Mouse (Mus musculus): ENCODE measurements around the gene Ptpn23. TPM values are rescaled to one million over a fixed set of nuclear protein-coding genes. Genes with fewer than 3 reads are reported as not detected.
"Not testable (repeated sequence)": the region's sequence is repeated elsewhere in the genome, so short reads cannot be mapped to it uniquely, and the experiment has no call there.

Ptpn23 gene
- total RNA-seq, 2 experiments from 2014 or later = 48.5 to 65.7 TPM

DNA sequence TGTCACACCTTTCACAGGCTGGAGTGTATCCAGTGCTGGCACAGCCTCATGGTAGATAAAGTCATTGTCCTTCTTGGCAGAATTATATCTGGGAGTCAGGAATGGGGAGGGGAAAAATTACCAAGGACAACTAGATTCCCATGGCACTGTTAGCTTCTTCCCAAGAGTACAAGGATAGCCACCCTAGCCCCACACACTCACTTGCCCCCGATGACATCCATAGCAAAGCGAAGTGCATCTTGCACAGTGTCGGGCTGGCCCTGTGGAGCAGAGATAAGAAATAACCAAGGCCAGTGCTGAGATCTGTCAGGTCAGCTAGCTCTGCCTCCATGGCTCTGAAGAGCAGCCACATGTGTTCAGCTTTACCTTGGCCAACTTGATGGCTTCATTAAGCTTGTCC, 17.2 kb downstream of the Ptpn23 start:
- DNase-seq (ENCODE audit: low spot score in 2 of 2) = no peak
- intact Hi-C loops (cut with DNase I) = no loop called here

DNA sequence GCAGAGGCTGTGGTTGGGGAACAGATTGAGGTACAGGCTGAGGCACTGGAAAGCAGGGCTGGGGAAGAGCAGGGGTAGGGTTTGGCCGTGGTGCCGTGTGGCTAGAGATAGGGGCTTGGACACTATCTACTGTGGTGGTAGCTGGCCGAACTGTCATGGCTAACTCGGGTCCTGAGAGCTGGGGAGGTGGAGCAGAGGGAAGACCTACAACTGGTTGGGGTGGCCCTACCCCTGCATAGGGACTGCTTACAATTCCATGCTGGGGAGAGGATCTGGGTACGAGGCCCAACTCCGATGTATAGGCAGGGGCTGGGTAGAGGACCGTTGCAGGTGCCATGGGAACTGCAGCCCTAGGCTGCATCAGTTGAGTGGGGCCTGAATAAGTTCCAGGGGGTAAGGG, 20.0 kb downstream of the Ptpn23 start:
- DNase-seq (ENCODE audit: low spot score in 2 of 2) = no peak
- intact Hi-C loops (cut with DNase I) = no loop called here

DNA sequence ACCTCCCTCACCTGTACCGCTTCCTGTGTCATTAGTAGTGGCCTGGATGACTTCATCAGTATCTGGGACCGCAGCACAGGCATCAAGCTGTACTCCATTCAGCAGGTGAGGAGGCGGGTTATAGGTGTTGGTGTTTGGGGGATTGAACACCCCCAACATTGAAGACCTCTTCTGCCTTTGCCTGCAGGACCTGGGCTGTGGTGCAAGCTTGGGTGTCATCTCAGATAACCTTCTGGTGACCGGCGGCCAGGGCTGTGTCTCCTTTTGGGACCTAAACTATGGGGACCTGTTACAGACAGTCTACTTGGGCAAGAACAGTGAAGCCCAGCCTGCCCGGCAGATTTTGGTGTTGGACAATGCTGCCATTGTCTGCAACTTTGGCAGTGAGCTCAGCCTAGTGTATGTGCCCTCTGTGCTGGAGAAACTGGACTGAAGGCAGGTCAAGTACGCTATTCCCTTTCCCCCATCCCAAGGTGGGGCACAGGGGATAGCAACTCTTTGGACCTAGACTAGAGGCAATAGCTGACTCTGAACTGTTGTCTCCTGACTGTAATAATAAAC, 23.6 kb downstream of the Ptpn23 start:
- no peak for DNase-seq (ENCODE audit: low spot score in 2 of 2)
- intact Hi-C loops (cut with DNase I) = no loop called here

DNA sequence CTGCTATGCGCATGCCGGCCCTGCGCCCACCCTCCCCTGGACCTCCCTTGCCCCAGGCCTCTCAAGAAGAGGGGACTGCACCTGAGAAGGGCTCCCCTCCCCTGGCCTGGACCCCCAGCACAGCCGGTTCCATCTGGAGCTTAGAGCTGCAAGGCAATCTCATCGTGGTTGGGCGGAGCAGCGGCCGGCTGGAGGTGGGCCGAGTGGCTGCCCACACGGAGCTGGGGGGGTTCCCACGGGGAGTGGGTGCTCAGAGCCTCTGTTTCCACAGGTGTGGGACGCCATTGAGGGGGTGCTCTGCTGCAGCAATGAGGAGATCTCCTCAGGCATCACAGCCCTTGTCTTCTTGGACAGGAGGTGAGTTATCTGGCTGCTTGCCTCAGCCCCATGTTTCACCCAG, 26.7 kb downstream of the Ptpn23 start:
- DNase-seq (ENCODE audit: low spot score in 2 of 2) = no peak
- intact Hi-C loops (cut with DNase I) = no loop called here

DNA sequence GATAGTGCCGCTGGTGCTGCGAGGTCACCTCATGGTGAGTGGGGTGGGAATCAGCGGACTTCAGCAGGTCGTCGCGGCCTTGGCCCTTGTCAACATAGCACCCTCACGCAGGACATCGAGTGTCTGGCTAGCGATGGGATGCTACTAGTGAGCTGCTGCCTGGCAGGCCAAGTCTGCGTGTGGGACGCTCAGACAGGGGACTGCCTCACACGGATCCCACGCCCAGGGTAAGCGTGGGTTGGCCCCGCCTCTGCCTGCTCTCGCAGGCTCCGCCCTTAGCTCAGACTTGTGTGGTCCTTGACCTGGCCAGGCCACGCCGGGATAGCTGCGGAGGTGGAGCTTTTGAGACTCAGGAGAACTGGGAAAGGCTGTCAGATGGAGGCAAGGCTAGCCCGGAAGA, 27.4 kb downstream of the Ptpn23 start:
- DNase-seq (ENCODE audit: low spot score in 2 of 2) = no peak
- intact Hi-C loops (cut with DNase I) = no loop called here

DNA sequence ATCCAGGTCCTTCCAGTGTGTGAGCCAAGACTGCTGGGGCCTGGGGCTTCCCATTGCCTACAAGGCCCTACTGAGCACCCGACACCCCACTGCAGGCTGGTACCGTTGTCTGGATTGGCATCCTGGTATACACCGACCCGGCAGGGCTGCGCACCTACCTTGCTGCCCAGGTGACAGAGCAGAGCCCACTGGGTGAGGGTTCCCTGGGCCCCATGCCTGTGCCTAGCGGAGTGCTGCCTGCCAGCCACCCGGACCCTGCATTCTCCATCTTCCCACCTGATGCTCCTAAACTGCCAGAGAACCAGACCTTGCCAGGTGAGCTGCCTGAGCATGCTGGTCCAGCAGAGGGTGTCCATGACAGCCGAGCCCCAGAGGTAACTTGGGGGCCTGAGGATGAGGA, 28.7 kb downstream of the Ptpn23 start:
- intact Hi-C loops (cut with DNase I) = no loop called here
- no peak for DNase-seq (ENCODE audit: low spot score in 2 of 2)

DNA sequence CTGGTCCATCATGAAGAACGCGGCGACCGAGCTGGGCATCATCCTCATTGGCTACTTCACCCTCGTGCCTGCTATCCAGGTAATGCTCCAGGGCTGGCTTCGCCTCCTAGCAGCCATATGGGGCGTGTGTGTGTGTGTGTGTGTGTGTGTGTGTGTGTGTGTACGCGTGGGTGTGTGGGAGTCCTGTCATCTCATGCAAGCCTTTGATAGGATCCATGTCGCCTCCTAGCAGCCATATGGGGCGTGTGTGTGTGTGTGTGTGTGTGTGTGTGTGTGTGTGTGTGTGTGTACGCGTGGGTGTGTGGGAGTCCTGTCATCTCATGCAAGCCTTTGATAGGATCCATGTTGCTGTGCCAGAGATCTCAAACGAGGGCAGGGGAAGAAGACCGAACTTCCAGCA, 30.4 kb downstream of the Ptpn23 start:
- DNase-seq (ENCODE audit: low spot score in 2 of 2); intact Hi-C loops (cut with DNase I): not testable (repeated sequence)

DNA sequence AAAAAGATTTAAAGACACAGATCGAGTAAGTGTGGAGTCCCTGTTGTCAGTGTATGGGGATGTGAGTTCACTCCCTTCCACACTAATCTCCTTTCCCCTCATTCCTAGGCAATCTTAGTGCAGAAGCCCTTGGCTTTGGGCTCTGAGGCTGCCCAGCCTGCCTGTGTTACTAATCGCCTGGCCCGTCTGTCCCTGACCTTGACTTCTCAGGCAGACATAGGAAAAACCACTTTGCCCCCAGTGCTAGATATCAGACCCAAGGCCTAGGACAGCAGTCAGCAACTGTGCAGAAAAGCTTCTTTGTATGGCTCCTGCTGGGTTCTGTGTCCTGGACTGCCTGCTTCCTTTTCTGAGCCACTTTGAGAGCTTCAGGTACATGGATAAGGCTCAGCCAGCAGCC, 32.3 kb downstream of the Ptpn23 start:
- DNase-seq (ENCODE audit: low spot score in 2 of 2) = no peak
- intact Hi-C loops (cut with DNase I) = no loop called here

DNA sequence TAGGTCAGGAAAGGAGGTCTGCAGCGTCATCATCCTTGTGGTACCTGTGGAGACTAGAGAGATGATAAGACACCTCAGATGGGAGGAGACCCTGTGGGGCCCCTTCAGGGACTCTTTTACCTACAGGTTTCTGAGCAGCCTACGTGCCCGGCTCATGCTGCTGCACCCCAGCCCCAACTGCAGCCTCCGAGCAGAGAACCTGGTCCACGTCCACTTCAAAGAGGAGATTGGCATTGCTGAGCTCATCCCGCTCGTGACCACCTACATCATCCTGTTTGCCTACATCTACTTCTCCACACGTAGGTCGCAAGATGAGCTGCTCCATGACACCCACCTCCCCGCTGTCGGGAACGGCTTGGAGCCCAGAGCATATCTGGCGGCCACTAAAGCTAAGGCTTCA, 34.1 kb downstream of the Ptpn23 start:
- no peak for DNase-seq (ENCODE audit: low spot score in 2 of 2)
- intact Hi-C loops (cut with DNase I) = no loop called here

DNA sequence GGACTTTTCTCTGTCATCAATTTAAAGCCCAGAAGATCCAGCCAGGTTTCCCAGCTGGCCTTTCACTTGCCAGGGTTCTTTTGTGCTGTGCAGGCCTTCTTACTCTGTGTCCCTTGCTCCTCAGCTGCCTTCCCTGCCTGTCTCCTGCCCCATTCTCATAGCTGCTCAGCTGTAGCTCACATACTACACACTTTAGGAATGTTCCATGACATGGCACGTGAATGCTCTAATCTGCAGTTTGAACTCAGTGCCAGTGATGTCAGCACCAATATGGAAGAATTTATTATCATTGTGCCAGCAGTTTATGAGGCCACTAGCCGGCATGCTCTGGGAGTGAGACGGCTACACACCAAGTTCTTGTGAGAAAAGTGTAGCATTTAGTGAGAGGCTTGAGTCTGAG, 38.2 kb downstream of the Ptpn23 start:
- intact Hi-C loops (cut with DNase I) = no loop called here
- no peak for DNase-seq (ENCODE audit: low spot score in 2 of 2)

DNA sequence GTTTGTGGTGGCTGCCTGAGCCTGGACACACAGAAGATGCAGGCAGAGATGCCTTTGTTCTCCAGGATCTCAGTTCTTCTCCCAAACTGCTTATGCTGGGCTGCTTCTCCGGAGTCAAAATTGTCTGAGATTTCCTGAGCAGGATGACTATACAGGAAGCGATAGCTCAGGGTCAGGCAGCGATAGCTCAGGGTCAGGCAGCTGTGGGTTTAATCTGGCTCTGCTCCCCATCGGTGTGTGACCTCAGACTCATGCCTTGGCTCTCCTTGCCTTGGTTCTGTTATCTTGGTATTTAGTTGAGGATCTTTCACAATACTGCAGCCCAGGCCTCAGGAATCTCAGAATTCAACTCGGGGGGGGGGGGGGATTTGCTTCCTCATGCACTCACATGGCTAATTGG, 41.3 kb downstream of the Ptpn23 start:
- DNase-seq (ENCODE audit: low spot score in 2 of 2) = no peak

DNA sequence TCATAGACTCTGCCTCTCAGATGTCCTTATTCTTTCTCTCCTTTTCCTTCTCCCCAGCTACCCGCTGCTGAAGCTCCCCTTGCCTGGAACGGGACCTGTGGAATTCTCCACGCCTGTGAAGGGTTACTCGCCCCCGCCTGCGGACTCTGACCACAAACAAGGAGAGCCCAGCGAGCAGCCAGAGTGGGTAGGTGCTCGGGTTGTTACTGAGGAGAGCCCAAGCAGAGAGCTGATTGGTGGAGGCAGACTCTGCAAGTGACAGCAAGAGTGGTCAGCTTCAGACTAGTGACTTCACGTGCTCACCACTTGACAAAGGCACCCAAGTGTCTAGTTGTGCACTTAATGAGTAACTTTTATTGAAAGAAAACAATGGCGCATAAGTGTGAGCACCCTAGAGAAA, 45.7 kb downstream of the Ptpn23 start:
- no peak for DNase-seq (ENCODE audit: low spot score in 2 of 2)
- intact Hi-C loops (cut with DNase I) = no loop called here

More for the DNA sequence above, 41.3 kb downstream of the Ptpn23 start:
- intact Hi-C loops (cut with DNase I) = no loop called here

DNA sequence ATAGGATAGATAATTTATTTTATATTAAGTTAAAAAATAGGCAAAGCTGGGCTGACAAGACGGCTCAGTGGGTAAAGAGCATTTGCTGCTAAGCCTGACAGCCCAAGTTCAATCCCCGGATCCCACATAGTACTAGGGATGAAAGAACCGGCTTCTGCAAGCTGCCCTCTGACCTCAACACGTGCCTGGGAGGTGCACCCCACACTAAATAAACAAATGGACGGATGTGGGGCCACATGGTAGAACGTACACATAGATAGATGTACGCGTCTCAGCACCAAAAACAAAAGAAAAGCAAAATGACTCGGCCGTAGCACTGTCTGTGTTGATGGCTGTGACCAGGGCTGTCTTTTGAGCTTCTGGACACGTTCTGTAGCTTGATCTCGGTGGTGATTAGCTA, 46.7 kb downstream of the Ptpn23 start:
- no peak for DNase-seq (ENCODE audit: low spot score in 2 of 2)
- intact Hi-C loops (cut with DNase I) = no loop called here

DNA sequence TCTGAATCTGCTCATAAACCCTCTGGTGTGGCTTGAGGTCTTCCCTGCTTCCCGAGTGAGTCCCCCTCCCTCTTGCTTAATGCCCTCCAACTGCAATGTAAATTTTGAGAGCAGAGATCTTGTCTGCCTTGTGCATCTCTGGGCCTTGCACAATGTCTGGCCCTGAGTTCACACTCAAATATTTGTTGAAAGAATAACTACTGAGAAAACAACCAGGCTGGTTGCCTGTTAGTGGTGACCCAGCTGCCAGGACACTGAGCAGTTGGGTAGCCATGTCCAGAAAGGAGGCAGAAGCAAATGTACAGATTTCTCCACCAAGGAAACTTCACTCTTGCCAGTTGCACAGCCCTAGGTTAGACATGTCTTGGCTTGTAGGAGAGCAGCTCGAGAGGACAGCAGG, 49.7 kb downstream of the Ptpn23 start:
- DNase-seq (ENCODE audit: low spot score in 2 of 2) = no peak
- intact Hi-C loops (cut with DNase I) = no loop called here

DNA sequence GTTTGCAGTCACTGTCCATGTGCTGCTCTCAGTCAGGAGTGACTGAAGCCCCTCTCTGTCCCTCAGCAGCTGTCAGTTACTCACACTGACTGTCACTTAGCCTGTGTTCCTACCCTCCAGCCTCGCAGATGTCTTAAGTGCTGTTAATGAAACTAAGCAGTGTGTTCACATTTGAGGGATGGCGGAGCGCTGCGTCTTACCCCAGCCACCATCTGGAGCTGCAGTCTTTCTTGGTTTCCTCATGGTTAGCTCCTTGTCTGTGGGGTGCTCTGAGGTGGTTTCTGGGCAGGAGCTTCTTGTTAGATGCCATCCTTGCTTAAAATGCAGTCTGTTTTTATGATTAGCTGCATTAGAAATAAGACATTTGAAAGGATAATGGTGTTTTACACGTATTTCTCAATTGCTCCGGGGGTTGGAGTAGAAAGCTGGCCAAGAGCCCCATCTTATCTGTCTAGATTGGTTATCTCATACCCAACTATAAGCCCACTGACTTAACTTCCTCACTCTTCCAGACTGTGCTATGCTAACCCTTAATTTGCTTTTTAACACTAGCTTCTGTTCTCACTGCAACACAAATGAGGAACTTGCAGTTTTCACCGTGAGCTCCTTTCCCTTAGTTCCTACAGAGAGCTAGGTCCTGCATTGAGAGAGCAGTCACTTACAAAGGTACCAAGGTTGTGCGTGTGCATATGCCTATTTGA, 55.9 kb downstream of the Ptpn23 start:
- DNase-seq (ENCODE audit: low spot score in 2 of 2) = no peak
- intact Hi-C loops (cut with DNase I) = no loop called here

DNA sequence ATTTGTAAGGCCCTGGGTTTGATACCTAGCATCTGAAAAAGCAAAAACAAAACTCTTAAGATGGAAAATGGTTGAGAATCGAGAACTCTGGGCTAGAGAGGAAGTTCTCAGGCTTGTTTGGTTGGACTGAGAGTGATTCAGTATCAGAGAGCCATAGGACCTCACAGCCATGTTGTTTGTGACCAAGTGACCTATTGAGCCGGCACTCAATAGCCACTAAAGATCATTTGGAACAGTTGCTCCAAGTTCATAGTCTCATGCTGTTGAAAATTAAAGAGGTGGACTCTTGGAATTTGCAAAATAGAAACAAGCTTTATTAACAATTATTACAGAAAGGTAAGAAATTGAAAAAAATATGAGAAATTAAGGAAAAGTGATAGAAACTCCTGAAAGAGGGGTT, 56.7 kb downstream of the Ptpn23 start:
- no peak for DNase-seq (ENCODE audit: low spot score in 2 of 2)
- intact Hi-C loops (cut with DNase I) = no loop called here

DNA sequence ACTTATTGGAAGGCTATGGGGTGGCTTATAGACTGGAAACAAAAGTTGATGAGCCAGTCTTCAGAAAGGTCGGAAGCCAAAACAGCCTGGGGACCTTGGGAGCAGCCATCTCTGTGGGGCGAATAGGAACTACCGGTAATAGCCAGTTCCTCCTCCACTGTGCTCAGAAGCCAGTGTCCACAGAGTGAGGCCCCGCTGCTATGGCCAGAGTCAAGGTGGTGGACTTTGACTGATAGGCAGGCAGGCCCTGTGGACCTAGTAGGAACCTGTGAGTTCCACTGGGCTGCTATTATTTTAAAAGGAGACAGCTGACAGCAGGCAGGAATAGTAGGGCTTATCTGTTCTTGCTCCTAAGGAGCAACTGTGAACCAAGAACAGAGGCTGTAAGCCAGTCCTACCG, 57.4 kb downstream of the Ptpn23 start:
- intact Hi-C loops (cut with DNase I) = no loop called here
- no peak for DNase-seq (ENCODE audit: low spot score in 2 of 2)

DNA sequence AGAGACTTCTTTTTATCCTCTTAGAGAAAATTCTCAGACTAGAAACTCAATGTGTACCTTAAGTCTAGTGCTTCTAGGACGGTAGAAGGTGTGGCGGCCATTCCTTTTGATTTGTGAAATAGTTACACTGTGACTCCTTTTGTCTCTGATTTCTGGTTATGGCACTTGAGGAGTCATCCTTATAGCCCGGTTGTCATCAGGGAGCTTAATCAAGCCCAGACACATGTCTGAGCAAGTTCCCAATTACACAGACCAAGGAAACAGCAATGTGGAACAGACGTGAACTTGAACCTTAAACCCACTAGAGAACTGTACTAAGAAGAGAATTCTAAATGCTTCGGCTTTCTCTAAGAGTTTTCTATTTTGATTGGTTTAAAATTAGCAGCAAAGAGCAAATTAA, 57.8 kb downstream of the Ptpn23 start:
- intact Hi-C loops (cut with DNase I) = no loop called here
- no peak for DNase-seq (ENCODE audit: low spot score in 2 of 2)

DNA sequence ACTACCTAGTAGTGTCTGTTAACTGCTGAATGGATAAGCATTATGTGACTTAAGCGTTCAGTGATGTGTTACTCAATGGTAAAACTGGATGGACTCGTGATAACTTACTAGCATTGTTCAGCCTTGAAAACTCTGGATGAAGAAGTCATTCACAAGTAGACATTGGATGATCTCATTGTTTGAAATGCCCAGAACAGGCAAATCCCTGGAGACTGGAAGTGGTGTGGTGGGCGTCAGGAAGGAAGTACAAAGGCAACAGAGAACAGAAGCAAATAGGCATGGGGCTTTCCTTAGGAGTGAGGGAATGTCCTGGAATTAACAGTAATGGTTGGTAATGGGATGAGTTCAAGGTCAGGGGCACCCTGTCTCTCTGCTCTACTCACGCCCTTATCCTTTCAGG, 59.1 kb downstream of the Ptpn23 start:
- DNase-seq (ENCODE audit: low spot score in 2 of 2) = no peak
- intact Hi-C loops (cut with DNase I) = no loop called here

DNA sequence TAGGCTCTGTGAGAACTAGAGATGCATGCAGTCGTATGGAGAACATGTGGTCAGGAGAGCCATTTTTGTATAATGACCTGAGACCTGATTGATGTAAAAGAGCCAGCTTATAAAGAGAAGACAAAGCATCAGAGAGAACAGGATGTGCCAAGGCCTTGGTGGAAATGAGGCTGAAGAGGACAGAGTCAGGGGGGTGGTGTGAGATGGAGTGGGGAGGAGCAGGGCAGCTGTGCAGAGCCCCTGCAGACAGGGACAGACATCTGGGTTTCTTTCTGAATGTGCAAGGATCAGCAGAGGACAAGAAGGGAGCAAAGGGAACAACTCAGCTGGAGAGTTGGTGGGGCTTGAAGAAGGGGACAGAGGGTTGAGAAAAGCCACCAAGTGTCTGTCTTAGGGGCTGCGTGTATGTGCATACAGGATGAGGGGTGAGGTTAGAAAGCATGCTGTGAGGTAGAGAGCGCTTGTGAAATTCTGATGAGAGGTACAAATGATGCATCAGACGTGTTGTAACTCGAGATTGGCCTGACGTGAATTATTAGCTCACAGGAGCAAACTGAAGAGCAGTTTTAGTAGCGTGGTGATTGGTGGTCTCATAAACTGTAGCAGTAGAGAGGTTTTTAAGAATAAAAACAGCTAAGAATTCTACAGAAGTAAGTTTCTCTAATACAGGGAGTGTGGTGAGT, 62.8 kb downstream of the Ptpn23 start:
- intact Hi-C loops (cut with DNase I) = no loop called here
- no peak for DNase-seq (ENCODE audit: low spot score in 2 of 2)

DNA sequence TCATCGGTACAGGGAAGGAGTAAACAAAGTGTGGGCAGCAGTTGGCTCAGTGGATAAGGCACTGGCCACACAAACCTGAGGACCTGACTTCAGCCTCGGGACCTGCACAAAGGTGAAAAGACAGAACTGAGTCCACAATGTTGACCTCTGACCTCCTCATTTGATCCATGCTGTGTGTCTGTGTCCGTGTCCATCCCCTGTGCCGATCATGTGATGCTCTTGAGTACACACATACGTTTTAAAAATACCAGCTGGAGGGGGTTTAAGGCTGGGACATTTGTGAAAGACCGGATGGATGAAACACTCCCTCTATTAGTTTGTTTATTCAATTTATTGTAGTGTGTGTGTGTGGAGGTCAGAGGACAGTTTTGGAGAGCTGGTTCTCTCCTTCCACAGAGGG, 64.2 kb downstream of the Ptpn23 start:
- intact Hi-C loops (cut with DNase I) = no loop called here
- DNase-seq (ENCODE audit: low spot score in 2 of 2) = no peak
